Mouse (Mus musculus): ENCODE measurements at regions not wholly inside any gene's neighbourhood (a gene's known extent, or its start where the extent isn't known, plus 50 kb on each side); places are given as distances from the start of the nearest gene placed in this dataset.

- H3K4me1 ChIP-seq (ENCODE audit: control insufficient read depth, insufficient read depth, low read length), result no peaks in the 10 kb centered on the region
- no peak for ATAC-seq (ENCODE audit: low FRiP score, low read depth)
- no peak for TF ChIP-seq POLR2A (IDR thresholded peaks at IDR 0.05; ENCODE audit: borderline replicate concordance, extremely low read depth, insufficient read depth, insufficient read length)
- H3K9me3 ChIP-seq (ENCODE audit: control insufficient read depth, low read length), result no peaks in the 10 kb centered on the region
- H3K9ac ChIP-seq (ENCODE audit: low read depth, low read length, severe bottlenecking), result no peak overlapping the region
- no peak for DNase-seq (ENCODE audit: low spot score)
- 79% methylated on average over 2 of the region's 2 CpGs for WGBS
- no peaks in the 10 kb centered on the region for H3K27me3 ChIP-seq (ENCODE audit: control insufficient read depth, insufficient read depth, low read length)
- H3K27ac ChIP-seq (replicated peaks; ENCODE audit: low read depth, low read length), result no peak overlapping the region
- H3K4me3 ChIP-seq (replicated peaks; ENCODE audit: low read length), result no peak overlapping the region
- H3K4me2 ChIP-seq (replicated peaks; ENCODE audit: low read depth, low read length, severe bottlenecking), result no peak overlapping the region
- H3K36me3 ChIP-seq (ENCODE audit: control insufficient read depth, insufficient read depth, low read length), result no peaks in the 10 kb centered on the region
These were observed 364.1 kb upstream of the Cdh12 start for GRCm38 (mm10) chr15:20084958-20085357.

GRCm38 (mm10) chr15:20089780-20090179 lies 359.3 kb upstream of the Cdh12 start:
- Histone ChIP-seq H3K4me3 (replicated peaks; ENCODE audit: low read length) (no peak overlapping the region), H3K9ac (ENCODE audit: low read depth, low read length, severe bottlenecking) (no peak overlapping the region), H3K4me2 (replicated peaks; ENCODE audit: low read depth, low read length, severe bottlenecking) (no peak overlapping the region), H3K36me3 (ENCODE audit: control insufficient read depth, insufficient read depth, low read length) (no peaks in the 10 kb centered on the region), H3K27ac (replicated peaks; ENCODE audit: low read depth, low read length) (no peak overlapping the region), H3K9me3 (ENCODE audit: control insufficient read depth, low read length) (no peaks in the 10 kb centered on the region), H3K4me1 (ENCODE audit: control insufficient read depth, insufficient read depth, low read length) (no peaks in the 10 kb centered on the region), H3K27me3 (ENCODE audit: control insufficient read depth, insufficient read depth, low read length) (no peaks in the 10 kb centered on the region)
- DNase-seq (ENCODE audit: low spot score), result no peak
- ATAC-seq (ENCODE audit: low FRiP score, low read depth), result no peak
- no peak for TF ChIP-seq POLR2A (IDR thresholded peaks at IDR 0.05; ENCODE audit: borderline replicate concordance, extremely low read depth, insufficient read depth, insufficient read length)

GRCm38 (mm10) chr15:20090522-20090921 lies 358.5 kb upstream of the Cdh12 start:
- no peaks in the 10 kb centered on the region for H3K27me3 ChIP-seq (ENCODE audit: control insufficient read depth, insufficient read depth, low read length)
- H3K9me3 ChIP-seq (ENCODE audit: control insufficient read depth, low read length), result no peaks in the 10 kb centered on the region
- H3K27ac ChIP-seq (replicated peaks; ENCODE audit: low read depth, low read length), result no peak overlapping the region
- no peaks in the 10 kb centered on the region for H3K4me1 ChIP-seq (ENCODE audit: control insufficient read depth, insufficient read depth, low read length)
- no peak overlapping the region for H3K4me3 ChIP-seq (replicated peaks; ENCODE audit: low read length)
- DNase-seq (ENCODE audit: low spot score) (no peak), ATAC-seq (ENCODE audit: low FRiP score, low read depth) (no peak)
- no peak for TF ChIP-seq POLR2A (IDR thresholded peaks at IDR 0.05; ENCODE audit: borderline replicate concordance, extremely low read depth, insufficient read depth, insufficient read length)
- H3K9ac ChIP-seq (ENCODE audit: low read depth, low read length, severe bottlenecking), result no peak overlapping the region
- H3K36me3 ChIP-seq (ENCODE audit: control insufficient read depth, insufficient read depth, low read length), result no peaks in the 10 kb centered on the region
- no peak overlapping the region for H3K4me2 ChIP-seq (replicated peaks; ENCODE audit: low read depth, low read length, severe bottlenecking)
- 72% methylated on average over 3 of the region's 3 CpGs for WGBS

DNA sequence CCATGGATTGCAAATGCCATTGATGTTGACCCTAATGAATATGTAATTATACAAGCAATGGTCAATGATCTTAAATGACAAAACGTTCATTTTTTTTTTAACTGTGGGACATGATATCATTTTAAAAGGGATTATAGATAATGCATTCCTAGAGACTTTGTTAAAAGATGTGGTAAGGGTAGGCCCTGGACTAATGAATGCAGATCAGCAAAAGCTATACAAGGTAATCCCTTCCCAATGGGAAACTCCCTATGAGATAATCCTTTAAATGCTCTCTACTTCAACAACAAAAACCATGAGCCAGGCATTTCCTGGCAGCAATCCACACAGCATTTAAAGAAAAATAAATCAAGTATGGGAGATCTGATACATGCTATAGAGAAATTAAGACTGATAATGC lies 353.3 kb upstream of the Cdh12 start:
- Histone ChIP-seq H3K27ac (replicated peaks; ENCODE audit: low read depth, low read length) (no peak overlapping the region), H3K27me3 (ENCODE audit: control insufficient read depth, insufficient read depth, low read length) (no peaks in the 10 kb centered on the region), H3K36me3 (ENCODE audit: control insufficient read depth, insufficient read depth, low read length) (no peaks in the 10 kb centered on the region), H3K4me1 (ENCODE audit: control insufficient read depth, insufficient read depth, low read length) (no peaks in the 10 kb centered on the region), H3K4me3 (replicated peaks; ENCODE audit: low read length) (no peak overlapping the region), H3K9ac (ENCODE audit: low read depth, low read length, severe bottlenecking) (no peak overlapping the region), H3K4me2 (replicated peaks; ENCODE audit: low read depth, low read length, severe bottlenecking) (no peak overlapping the region), H3K9me3 (ENCODE audit: control insufficient read depth, low read length) (no peaks in the 10 kb centered on the region)
- ATAC-seq (ENCODE audit: low FRiP score, low read depth), result no peak
- no peak for DNase-seq (ENCODE audit: low spot score)
- no peak for TF ChIP-seq POLR2A (IDR thresholded peaks at IDR 0.05; ENCODE audit: borderline replicate concordance, extremely low read depth, insufficient read depth, insufficient read length)
- 79% methylated on average over 1 of the region's 1 CpGs for WGBS

DNA sequence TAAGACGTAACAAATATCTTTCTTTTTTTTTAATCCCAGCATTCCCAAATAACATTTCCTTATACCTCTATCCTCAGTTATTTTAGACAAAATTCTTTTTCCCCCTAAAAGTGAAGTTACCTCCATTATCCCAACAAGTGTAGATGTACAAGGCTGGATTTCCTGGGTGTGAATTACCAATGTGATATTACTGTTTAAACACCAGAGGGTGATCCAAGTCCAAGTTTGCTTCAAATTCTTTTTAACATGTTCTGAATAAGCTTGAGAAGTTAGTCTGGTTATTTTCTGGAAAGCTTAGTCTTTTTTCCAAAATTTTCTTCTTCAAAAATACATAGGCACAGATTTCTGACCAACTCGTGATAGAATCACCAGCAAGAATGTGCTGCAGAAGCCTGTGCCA lies 329.5 kb upstream of the Cdh12 start:
- 78% methylated on average over 2 of the region's 2 CpGs for WGBS

GRCm38 (mm10) chr15:20123586-20123985 lies 325.5 kb upstream of the Cdh12 start:
- DNase-seq (ENCODE audit: low spot score), result no peak
- H3K27me3 ChIP-seq (ENCODE audit: control insufficient read depth, insufficient read depth, low read length), result no peaks in the 10 kb centered on the region
- WGBS, result 68% methylated on average over 3 of the region's 3 CpGs
- no peak overlapping the region for H3K27ac ChIP-seq (replicated peaks; ENCODE audit: low read depth, low read length)
- no peak overlapping the region for H3K9ac ChIP-seq (ENCODE audit: low read depth, low read length, severe bottlenecking)
- no peak overlapping the region for H3K4me2 ChIP-seq (replicated peaks; ENCODE audit: low read depth, low read length, severe bottlenecking)
- ATAC-seq (ENCODE audit: low FRiP score, low read depth), result no peak
- no peak overlapping the region for H3K4me3 ChIP-seq (replicated peaks; ENCODE audit: low read length)
- no peaks in the 10 kb centered on the region for H3K36me3 ChIP-seq (ENCODE audit: control insufficient read depth, insufficient read depth, low read length)
- no peaks in the 10 kb centered on the region for H3K9me3 ChIP-seq (ENCODE audit: control insufficient read depth, low read length)
- H3K4me1 ChIP-seq (ENCODE audit: control insufficient read depth, insufficient read depth, low read length), result no peaks in the 10 kb centered on the region
- TF ChIP-seq POLR2A (IDR thresholded peaks at IDR 0.05; ENCODE audit: borderline replicate concordance, extremely low read depth, insufficient read depth, insufficient read length), result no peak

More for the DNA sequence above, 329.5 kb upstream of the Cdh12 start:
- TF ChIP-seq POLR2A (IDR thresholded peaks at IDR 0.05; ENCODE audit: borderline replicate concordance, extremely low read depth, insufficient read depth, insufficient read length), result no peak
- H3K9ac ChIP-seq (ENCODE audit: low read depth, low read length, severe bottlenecking), result no peak overlapping the region
- H3K27me3 ChIP-seq (ENCODE audit: control insufficient read depth, insufficient read depth, low read length), result no peaks in the 10 kb centered on the region
- H3K4me3 ChIP-seq (replicated peaks; ENCODE audit: low read length), result no peak overlapping the region
- no peaks in the 10 kb centered on the region for H3K9me3 ChIP-seq (ENCODE audit: control insufficient read depth, low read length)
- no peak for ATAC-seq (ENCODE audit: low FRiP score, low read depth)
- no peak overlapping the region for H3K4me2 ChIP-seq (replicated peaks; ENCODE audit: low read depth, low read length, severe bottlenecking)
- H3K27ac ChIP-seq (replicated peaks; ENCODE audit: low read depth, low read length), result no peak overlapping the region
- H3K4me1 ChIP-seq (ENCODE audit: control insufficient read depth, insufficient read depth, low read length), result no peaks in the 10 kb centered on the region
- DNase-seq (ENCODE audit: low spot score), result no peak
- no peaks in the 10 kb centered on the region for H3K36me3 ChIP-seq (ENCODE audit: control insufficient read depth, insufficient read depth, low read length)

Measured in limb, embryonic 14.5 days (tissue).